ENCODE assay signal across 25 mouse cellular contexts in the genomic region with DNA sequence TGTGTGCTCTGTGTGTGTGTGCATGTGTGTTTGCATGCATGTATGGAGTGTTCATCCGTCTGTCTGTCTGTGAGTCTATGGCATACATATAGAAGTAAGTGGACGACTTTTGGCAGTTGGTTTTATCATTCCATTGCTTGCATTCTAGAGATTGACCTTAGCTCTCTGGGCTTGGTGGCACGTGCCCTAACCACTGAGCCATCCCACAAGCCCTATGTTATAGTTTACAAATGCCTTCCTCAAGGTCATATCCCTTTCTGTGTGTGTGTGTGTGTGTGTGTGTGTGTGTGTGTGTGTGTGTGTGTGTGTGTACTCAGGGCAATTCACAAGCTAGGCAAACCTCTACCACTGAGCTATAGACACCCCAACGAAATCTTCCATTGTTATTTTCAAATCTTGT. TPM values are rescaled to one million over a fixed set of nuclear protein-coding genes. Genes with fewer than 3 reads are reported as not detected.
DNase-seq lines count a peak whose midpoint lies in the region; ATAC-seq and TF ChIP-seq lines count a peak whose summit lies in the region.
"Had no signal": no experiment of that assay in that cellular context is flagged by ENCODE, and none has a peak within 500 bp of the region (broad histone marks: within the 10 kb centered on the region; RNA-seq: fewer than 3 reads in every experiment).

No protein-coding gene starts in this region.

- peak in 1 of 2 experiments; percentile 9 for DNase-seq in heart, adult 2 months
- DNase-seq in heart, postnatal 4 days: no peak
- DNase-seq in lung, postnatal 0 days (ENCODE audit: low spot score): no peak
- DNase-seq in lung, postnatal 10 days: no peak
- peak; percentile 82 for DNase-seq in R1 (ENCODE audit: low read depth, low spot score)
- no peak for DNase-seq in right cerebral cortex, adult 2 months (ENCODE audit: low spot score in 2 of 2)
- DNase-seq in kidney, postnatal 4 days: no peak
- DNase-seq: adrenal gland, adult 8-10 months; adrenal gland, postnatal 14 days; adrenal gland, postnatal 36 days; B cell, adult 2 months; cerebellum, adult 11-12 months; cerebellum, adult 2 months; cerebellum, adult 9-10 months; cerebellum, postnatal 25 days; forebrain, postnatal 0 days had no signal

- no peak for TF ChIP-seq CTCF in heart, adult 2 months (IDR thresholded peaks at IDR 0.05)
- no peak for TF ChIP-seq CTCF in lung, postnatal 0 days (IDR thresholded peaks at IDR 0.05)

- H3K27me3 ChIP-seq in heart, adult 2 months (ENCODE audit: control insufficient read depth, insufficient read depth, low read length): no peaks in the 10 kb centered on the region
- no peaks in the 10 kb centered on the region for H3K27me3 ChIP-seq in lung, postnatal 0 days (replicated peaks; ENCODE audit: insufficient read depth, low read length)
- H3K27me3 ChIP-seq: CH12.LX; embryonic facial prominence, embryonic 12.5 days; forebrain, embryonic 13.5 days; forebrain, embryonic 15.5 days; Patski had no signal

- no peaks in the 10 kb centered on the region for H3K9me3 ChIP-seq in lung, postnatal 0 days (ENCODE audit: low read length)
- H3K9me3 ChIP-seq: embryonic facial prominence, embryonic 10.5 days; embryonic facial prominence, embryonic 12.5 days; forebrain, embryonic 13.5 days; forebrain, embryonic 15.5 days; G1E had no signal

- 87% methylated on average over 4 of the region's 4 CpGs for WGBS in heart, adult 2 months
- 80% methylated on average over 4 of the region's 4 CpGs for WGBS in lung, postnatal 0 days

- peaks cover 15% of the 10 kb centered on the region for H3K4me1 ChIP-seq in heart, adult 2 months (ENCODE audit: control insufficient read depth, insufficient read depth, low read length)
- no peaks in the 10 kb centered on the region for H3K4me1 ChIP-seq in lung, postnatal 0 days (ENCODE audit: insufficient read depth, low read depth, low read length)
- H3K4me1 ChIP-seq: embryonic facial prominence, embryonic 10.5 days; embryonic facial prominence, embryonic 12.5 days had no signal

- no peaks in the 10 kb centered on the region for H3K79me2 ChIP-seq in heart, adult 2 months (replicated peaks; ENCODE audit: control insufficient read depth, insufficient read depth, low read length)

- H3K9ac ChIP-seq in heart, adult 2 months (ENCODE audit: low read depth, low read length): no peak overlapping the region
- H3K9ac ChIP-seq in lung, postnatal 0 days (replicated peaks; ENCODE audit: low read depth): no peak overlapping the region
- H3K9ac ChIP-seq: embryonic facial prominence, embryonic 12.5 days; forebrain, embryonic 13.5 days; forebrain, embryonic 15.5 days; forebrain, postnatal 0 days had no signal

- TF ChIP-seq EP300 in heart, adult 2 months (IDR thresholded peaks at IDR 0.05; ENCODE audit: insufficient read depth, low read depth, low read length): no peak
- TF ChIP-seq EP300 in lung, postnatal 0 days (IDR thresholded peaks at IDR 0.05): no peak

- H3K36me3 ChIP-seq in heart, adult 2 months (ENCODE audit: control insufficient read depth, insufficient read depth, low read length): peaks cover 12% of the 10 kb centered on the region; the same call in 1 of the 2 replicates
- H3K36me3 ChIP-seq in lung, postnatal 0 days (ENCODE audit: insufficient read depth, low read length): no peaks in the 10 kb centered on the region
- H3K36me3 ChIP-seq: embryonic facial prominence, embryonic 10.5 days; embryonic facial prominence, embryonic 12.5 days; forebrain, embryonic 15.5 days; G1E had no signal

- TF ChIP-seq POLR2A in heart, adult 2 months (IDR thresholded peaks at IDR 0.05; ENCODE audit: insufficient read depth, low read depth, low read length): no peak

- intact Hi-C loops in heart, adult 2 months (cut with DNase I): no loop called here

- no peak overlapping the region for H3K4me3 ChIP-seq in heart, adult 2 months
- H3K4me3 ChIP-seq in lung, postnatal 0 days (ENCODE audit: low read depth, low read length): no peak overlapping the region
- H3K4me3 ChIP-seq: embryonic facial prominence, embryonic 10.5 days; embryonic facial prominence, embryonic 12.5 days; forebrain, embryonic 13.5 days; forebrain, embryonic 15.5 days had no signal

- no peak overlapping the region for H3K4me2 ChIP-seq in lung, postnatal 0 days (replicated peaks; ENCODE audit: low read depth, low read length)
- H3K4me2 ChIP-seq: embryonic facial prominence, embryonic 12.5 days; forebrain, embryonic 13.5 days; forebrain, embryonic 15.5 days had no signal

- ATAC-seq in lung, postnatal 0 days: no peak
- ATAC-seq: activated CD4-positive, CD25-positive, alpha-beta regulatory T cell, adult 4 months; CD4-positive, CD25-positive, alpha-beta regulatory T cell, adult 4 months; forebrain, embryonic 13.5 days; forebrain, postnatal 0 days; Patski had no signal

- H3K27ac ChIP-seq in heart, adult 2 months: peak overlapping the region; percentile 90
- 0 out of 2 replicates have a peak overlapping the region, but pooled peaks have one; percentile 33 for H3K27ac ChIP-seq in lung, postnatal 0 days (ENCODE audit: low read length)
- H3K27ac ChIP-seq: embryonic facial prominence, embryonic 10.5 days; embryonic facial prominence, embryonic 12.5 days; forebrain, embryonic 13.5 days; forebrain, embryonic 15.5 days had no signal

RNA-seq across cellular contexts. Expression of a gene that starts 12.2 kb away (rescaled TPM):
- total RNA-seq in heart, adult 2 months (2021): 100 to 1,000 TPM; 149 to 186 TPM
- 53.7 and 84.5 TPM in 2 replicates for polyA plus RNA-seq in heart, adult 2 months (2012; rRNA removed)
- total RNA-seq in heart, postnatal 4 days (2021): 100 to 1,000 TPM; 116 to 121 TPM
- polyA plus RNA-seq in lung, postnatal 0 days (2015; fragmentation: Nextera tagmentation; extraction: Ambion mirVana): 13.4 and 14.1 TPM in 2 replicates

RNA-seq across cellular contexts. Expression of a gene that starts 33.6 kb away (rescaled TPM):
- 10 to 100 TPM; 12.8 to 13.8 TPM for total RNA-seq in heart, adult 2 months (2021)
- 5.7 and 9.3 TPM in 2 replicates for polyA plus RNA-seq in heart, adult 2 months (2012; rRNA removed)
- 10 to 100 TPM; 13.2 TPM for total RNA-seq in heart, postnatal 4 days (2021)
- polyA plus RNA-seq in lung, postnatal 0 days (2015; fragmentation: Nextera tagmentation; extraction: Ambion mirVana): 4.2 and 4.6 TPM in 2 replicates
